In the genomic region with DNA sequence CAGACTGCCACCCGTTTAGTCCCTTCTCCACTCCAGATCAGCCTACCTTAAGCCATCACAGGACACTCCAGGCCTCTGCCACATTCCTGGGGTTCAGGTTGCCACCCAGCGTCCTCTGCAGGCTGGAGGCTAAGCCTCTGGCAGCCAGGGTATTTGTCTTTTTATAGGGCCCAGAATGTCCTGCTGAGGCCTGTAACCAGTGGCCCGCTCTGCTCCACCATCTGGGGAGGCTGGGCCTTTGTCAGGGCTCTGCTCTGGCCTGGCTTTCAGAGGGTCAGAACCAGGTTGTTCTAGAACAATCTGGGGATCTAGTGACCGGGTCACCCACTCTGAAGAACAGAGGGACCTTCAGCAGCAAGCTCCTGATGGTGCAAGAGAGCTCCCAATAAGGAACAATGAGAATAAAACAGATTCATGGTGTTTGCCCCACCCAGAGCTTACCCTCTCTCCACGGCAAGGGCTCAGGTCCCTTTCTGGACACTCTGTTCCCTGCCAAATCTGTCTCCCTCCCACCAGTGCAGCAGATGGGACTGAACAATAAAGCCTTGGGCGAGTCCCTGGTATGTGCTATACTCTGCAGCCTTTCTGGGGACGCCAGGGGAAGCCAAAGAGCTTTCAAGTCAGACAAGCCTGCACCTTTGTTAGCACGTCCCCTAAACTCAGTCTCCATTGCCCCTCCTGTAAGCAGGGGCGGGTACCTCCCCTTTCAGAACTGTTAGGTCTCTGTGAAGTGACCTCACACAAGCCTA, we compare ENCODE assay signal across 10 mouse cellular contexts. TPM values are rescaled to one million over a fixed set of nuclear protein-coding genes. Genes with fewer than 3 reads are reported as not detected.
DNase-seq lines count a peak whose midpoint lies in the region; ATAC-seq and TF ChIP-seq lines count a peak whose summit lies in the region.
"Had no signal": no experiment of that assay in that cellular context is flagged by ENCODE, and none has a peak within 500 bp of the region (broad histone marks: within the 10 kb centered on the region; RNA-seq: fewer than 3 reads in every experiment).

No protein-coding gene starts in this region.

- no peak overlapping the region for H3K4me2 ChIP-seq in midbrain, embryonic 13.5 days (replicated peaks)
- H3K4me2 ChIP-seq in midbrain, embryonic 14.5 days (ENCODE audit: low read length), result no peak overlapping the region
- no peak overlapping the region for H3K4me2 ChIP-seq in intestine, embryonic 15.5 days (replicated peaks)
- H3K4me2 ChIP-seq in liver, postnatal 0 days (ENCODE audit: low read depth, low read length), result no peak overlapping the region
- H3K4me2 ChIP-seq: stomach, embryonic 15.5 days had no signal

- no peak overlapping the region for H3K27ac ChIP-seq in midbrain, embryonic 13.5 days
- H3K27ac ChIP-seq in midbrain, embryonic 14.5 days (replicated peaks; ENCODE audit: low read depth, low read length), result no peak overlapping the region
- H3K27ac ChIP-seq in intestine, embryonic 15.5 days, result no peak overlapping the region
- H3K27ac ChIP-seq in liver, postnatal 0 days (ENCODE audit: low read depth), result no peak overlapping the region
- H3K27ac ChIP-seq: stomach, embryonic 15.5 days had no signal

- no peak for TF ChIP-seq CTCF in liver, postnatal 0 days (IDR thresholded peaks at IDR 0.05; ENCODE audit: low read depth)

- no peak for DNase-seq in midbrain, embryonic 14.5 days
- DNase-seq in cerebellum, adult 9-10 months, result peak; percentile 89
- peak; percentile 57 for DNase-seq in gastrocnemius, postnatal 36 days
- peak; percentile 75 to 88 for DNase-seq in layer of hippocampus, postnatal 14 days (ENCODE audit: low spot score in 2 of 2)
- DNase-seq in right cerebral cortex, adult 18-20 months, result peak; percentile 78
- DNase-seq in liver, postnatal 0 days, result no peak

- no peak overlapping the region for H3K9ac ChIP-seq in midbrain, embryonic 13.5 days (replicated peaks)
- H3K9ac ChIP-seq in midbrain, embryonic 14.5 days (replicated peaks; ENCODE audit: low read length), result no peak overlapping the region
- H3K9ac ChIP-seq in intestine, embryonic 15.5 days, result no peak overlapping the region
- no peak overlapping the region for H3K9ac ChIP-seq in liver, postnatal 0 days (replicated peaks)
- H3K9ac ChIP-seq: stomach, embryonic 15.5 days had no signal

- no peaks in the 10 kb centered on the region for H3K36me3 ChIP-seq in midbrain, embryonic 13.5 days
- H3K36me3 ChIP-seq in midbrain, embryonic 14.5 days (ENCODE audit: control insufficient read depth, insufficient read depth, low read length), result no peaks in the 10 kb centered on the region
- H3K36me3 ChIP-seq in intestine, embryonic 15.5 days, result no peaks in the 10 kb centered on the region
- H3K36me3 ChIP-seq in liver, postnatal 0 days (replicated peaks; ENCODE audit: insufficient read depth, low read length), result no peaks in the 10 kb centered on the region
- H3K36me3 ChIP-seq: stomach, embryonic 15.5 days had no signal

- no peaks in the 10 kb centered on the region for H3K27me3 ChIP-seq in midbrain, embryonic 13.5 days
- H3K27me3 ChIP-seq in midbrain, embryonic 14.5 days (ENCODE audit: control insufficient read depth, insufficient read depth, low read length), result no peaks in the 10 kb centered on the region; the same call in 1 of the 2 replicates
- H3K27me3 ChIP-seq in intestine, embryonic 15.5 days (replicated peaks), result no peaks in the 10 kb centered on the region
- H3K27me3 ChIP-seq in liver, postnatal 0 days (ENCODE audit: insufficient read depth, low read length), result no peaks in the 10 kb centered on the region
- H3K27me3 ChIP-seq: stomach, embryonic 15.5 days had no signal

- no peak overlapping the region for H3K4me3 ChIP-seq in midbrain, embryonic 13.5 days (replicated peaks)
- H3K4me3 ChIP-seq in midbrain, embryonic 14.5 days (replicated peaks; ENCODE audit: low read depth, low read length), result no peak overlapping the region
- no peak overlapping the region for H3K4me3 ChIP-seq in intestine, embryonic 15.5 days (replicated peaks)
- H3K4me3 ChIP-seq in liver, postnatal 0 days (ENCODE audit: low read depth, low read length), result no peak overlapping the region
- H3K4me3 ChIP-seq: stomach, embryonic 15.5 days had no signal

- ATAC-seq in midbrain, embryonic 13.5 days, result peak; percentile 59
- no peak for ATAC-seq in midbrain, embryonic 14.5 days (ENCODE audit: low FRiP score, low TSS enrichment)
- no peak for ATAC-seq in intestine, embryonic 15.5 days
- ATAC-seq in liver, postnatal 0 days, result no peak

- no peak for TF ChIP-seq EP300 in liver, postnatal 0 days (IDR thresholded peaks at IDR 0.05; ENCODE audit: low read depth)

- no peaks in the 10 kb centered on the region for H3K9me3 ChIP-seq in midbrain, embryonic 13.5 days
- no peaks in the 10 kb centered on the region for H3K9me3 ChIP-seq in midbrain, embryonic 14.5 days (ENCODE audit: control insufficient read depth, low read length)
- no peaks in the 10 kb centered on the region for H3K9me3 ChIP-seq in intestine, embryonic 15.5 days
- H3K9me3 ChIP-seq in liver, postnatal 0 days (ENCODE audit: low read length), result no peaks in the 10 kb centered on the region
- H3K9me3 ChIP-seq: stomach, embryonic 15.5 days had no signal

- 49% methylated on average over 9 of the region's 9 CpGs for WGBS in midbrain, embryonic 13.5 days
- WGBS in midbrain, embryonic 14.5 days, result 47% methylated on average over 9 of the region's 9 CpGs
- WGBS in intestine, embryonic 15.5 days, result 59% methylated on average over 9 of the region's 9 CpGs
- 63% methylated on average over 9 of the region's 9 CpGs for WGBS in liver, postnatal 0 days (ENCODE audit: insufficient replicate concordance)

- peaks cover 10% of the 10 kb centered on the region for H3K4me1 ChIP-seq in midbrain, embryonic 13.5 days (replicated peaks)
- H3K4me1 ChIP-seq in midbrain, embryonic 14.5 days (ENCODE audit: control insufficient read depth, insufficient read depth, low read length), result 0 out of 2 replicates have a peak, but pooled peaks cover 3% of the 10 kb centered on the region
- no peaks in the 10 kb centered on the region for H3K4me1 ChIP-seq in intestine, embryonic 15.5 days (replicated peaks)
- H3K4me1 ChIP-seq in liver, postnatal 0 days (ENCODE audit: insufficient read depth), result no peaks in the 10 kb centered on the region; the same call in 1 of the 2 replicates
- H3K4me1 ChIP-seq: stomach, embryonic 15.5 days had no signal

- intact Hi-C loops in gastrocnemius, postnatal 36 days (cut with DNase I), result no loop called here

RNA-seq across cellular contexts. Expression of a gene that starts 8.7 kb away (rescaled TPM):
- 0.22 TPM in 1 of 2 replicates, not detected in the other for polyA plus RNA-seq in midbrain, embryonic 13.5 days (2015; fragmentation: Nextera tagmentation; extraction: Ambion mirVana)
- polyA plus RNA-seq in midbrain, embryonic 14.5 days (2014; fragmentation: Nextera tagmentation; extraction: Ambion mirVana), result not detected in 2 replicates
- total RNA-seq in gastrocnemius, postnatal 36 days (2021), result 100 to 1,000 TPM; 697 to 835 TPM
- total RNA-seq in layer of hippocampus, postnatal 14 days (2021), result 1 to 10 TPM in 1 of 2 experiments, under 1 TPM in 1; 0.97 to 2.1 TPM
- 0.15 TPM in 1 of 2 replicates, not detected in the other for polyA plus RNA-seq in intestine, embryonic 15.5 days (2015; fragmentation: Nextera tagmentation; extraction: Ambion mirVana)
- 0.37 TPM in 1 of 2 replicates, not detected in the other for polyA plus RNA-seq in liver, postnatal 0 days (2015; fragmentation: Nextera tagmentation; extraction: Ambion mirVana)

RNA-seq across cellular contexts. Expression of a gene that starts 10.6 kb away (rescaled TPM):
- polyA plus RNA-seq in midbrain, embryonic 13.5 days (2015; fragmentation: Nextera tagmentation; extraction: Ambion mirVana), result not detected in 2 replicates
- polyA plus RNA-seq in midbrain, embryonic 14.5 days (2014; fragmentation: Nextera tagmentation; extraction: Ambion mirVana), result not detected in 2 replicates
- not detected for total RNA-seq in gastrocnemius, postnatal 36 days (2021)
- not detected for total RNA-seq in layer of hippocampus, postnatal 14 days (2021)
- not detected in 2 replicates for polyA plus RNA-seq in intestine, embryonic 15.5 days (2015; fragmentation: Nextera tagmentation; extraction: Ambion mirVana)
- polyA plus RNA-seq in liver, postnatal 0 days (2015; fragmentation: Nextera tagmentation; extraction: Ambion mirVana), result not detected in 2 replicates
- polyA plus RNA-seq: liver, embryonic 16.5 days had no signal

RNA-seq across cellular contexts. Expression of a gene that starts 53.3 kb away (rescaled TPM):
- polyA plus RNA-seq in midbrain, embryonic 13.5 days (2015; fragmentation: Nextera tagmentation; extraction: Ambion mirVana), result 144 and 146 TPM in 2 replicates
- polyA plus RNA-seq in midbrain, embryonic 14.5 days (2014; fragmentation: Nextera tagmentation; extraction: Ambion mirVana), result 90.4 and 140 TPM in 2 replicates
- 1 to 10 TPM; 5.4 to 7.8 TPM for total RNA-seq in gastrocnemius, postnatal 36 days (2021)
- total RNA-seq in layer of hippocampus, postnatal 14 days (2021), result 10 to 100 TPM; 81.2 to 81.7 TPM
- polyA plus RNA-seq in intestine, embryonic 15.5 days (2015; fragmentation: Nextera tagmentation; extraction: Ambion mirVana), result 142 and 148 TPM in 2 replicates
- polyA plus RNA-seq in liver, postnatal 0 days (2015; fragmentation: Nextera tagmentation; extraction: Ambion mirVana), result 56.4 and 57.4 TPM in 2 replicates

RNA-seq across cellular contexts. Expression of a gene that starts 55.1 kb away (rescaled TPM):
- not detected in 2 replicates for polyA plus RNA-seq in midbrain, embryonic 13.5 days (2015; fragmentation: Nextera tagmentation; extraction: Ambion mirVana)
- not detected in 2 replicates for polyA plus RNA-seq in midbrain, embryonic 14.5 days (2014; fragmentation: Nextera tagmentation; extraction: Ambion mirVana)
- total RNA-seq in gastrocnemius, postnatal 36 days (2021), result 10 to 100 TPM; 21.5 to 36.2 TPM
- under 1 TPM; 0.19 to 0.62 TPM for total RNA-seq in layer of hippocampus, postnatal 14 days (2021)
- polyA plus RNA-seq in intestine, embryonic 15.5 days (2015; fragmentation: Nextera tagmentation; extraction: Ambion mirVana), result 0.06 TPM in 1 of 2 replicates, not detected in the other
- polyA plus RNA-seq in liver, postnatal 0 days (2015; fragmentation: Nextera tagmentation; extraction: Ambion mirVana), result not detected in 2 replicates
- polyA plus RNA-seq: liver, embryonic 16.5 days had no signal

Comparison
In these comparisons a context has a peak if more than half of its experiments do, and no peak if none do; other contexts are left out.
1. DNase-seq: peak in cerebellum, adult 9-10 months (single experiment), gastrocnemius, postnatal 36 days (2 of 2), layer of hippocampus, postnatal 14 days (2 of 2) and right cerebral cortex, adult 18-20 months (single experiment); none in midbrain, embryonic 14.5 days (single experiment) and liver, postnatal 0 days (single experiment).